Mouse (Mus musculus): ENCODE measurements at regions not wholly inside any gene's neighbourhood (a gene's known extent, or its start where the extent isn't known, plus 50 kb on each side); places are given as distances from the start of the nearest gene placed in this dataset.
A peak's percentile ranks its signal among the peaks of the same experiment; 100 is the strongest.

GRCm38 (mm10) chr5:121078531-121078930 lies 68.6 kb upstream of the Rph3a start:
- Histone ChIP-seq H3K9ac (ENCODE audit: low read depth, low read length) (no peak overlapping the region), H3K4me2 (ENCODE audit: low read length) (no peak overlapping the region), H3K27me3 (replicated peaks; ENCODE audit: control insufficient read depth, insufficient read depth, low read length) (no peaks in the 10 kb centered on the region), H3K4me3 (ENCODE audit: low read length) (no peak overlapping the region), H3K9me3 (ENCODE audit: control insufficient read depth, low read length) (0 out of 2 replicates have a peak, but pooled peaks cover 2% of the 10 kb centered on the region), H3K27ac (ENCODE audit: low read depth, low read length) (no peak overlapping the region), H3K4me1 (ENCODE audit: control insufficient read depth, insufficient read depth, low read depth, low read length) (peaks cover 4% of the 10 kb centered on the region; the same call in 1 of the 2 replicates), H3K36me3 (ENCODE audit: control insufficient read depth, insufficient read depth, low read length) (no peaks in the 10 kb centered on the region)
- 25% methylated on average over 6 of the region's 6 CpGs for WGBS
- ATAC-seq = no peak

GRCm38 (mm10) chr5:121076741-121077140 lies 66.8 kb upstream of the Rph3a start:
- H3K36me3 ChIP-seq (ENCODE audit: control insufficient read depth, insufficient read depth, low read length) = no peaks in the 10 kb centered on the region
- H3K4me1 ChIP-seq (ENCODE audit: control insufficient read depth, insufficient read depth, low read depth, low read length) = peaks cover 4% of the 10 kb centered on the region; the same call in 1 of the 2 replicates
- no peak overlapping the region for H3K4me2 ChIP-seq (ENCODE audit: low read length)
- ATAC-seq = peak; percentile 48
- no peaks in the 10 kb centered on the region for H3K27me3 ChIP-seq (replicated peaks; ENCODE audit: control insufficient read depth, insufficient read depth, low read length)
- no peak overlapping the region for H3K4me3 ChIP-seq (ENCODE audit: low read length)
- WGBS = 50% methylated on average over 7 of the region's 7 CpGs
- peak overlapping the region; percentile 52 for H3K27ac ChIP-seq (ENCODE audit: low read depth, low read length)
- no peak overlapping the region for H3K9ac ChIP-seq (ENCODE audit: low read depth, low read length)
- H3K9me3 ChIP-seq (ENCODE audit: control insufficient read depth, low read length) = 0 out of 2 replicates have a peak, but pooled peaks cover under 1% of the 10 kb centered on the region

GRCm38 (mm10) chr5:121068821-121069220 lies 58.9 kb upstream of the Rph3a start:
- Histone ChIP-seq H3K4me1 (ENCODE audit: control insufficient read depth, insufficient read depth, low read depth, low read length) (peaks cover 4% of the 10 kb centered on the region; the same call in 1 of the 2 replicates), H3K27ac (ENCODE audit: low read depth, low read length) (no peak overlapping the region), H3K27me3 (replicated peaks; ENCODE audit: control insufficient read depth, insufficient read depth, low read length) (no peaks in the 10 kb centered on the region), H3K9me3 (ENCODE audit: control insufficient read depth, low read length) (no peaks in the 10 kb centered on the region), H3K4me2 (ENCODE audit: low read length) (no peak overlapping the region), H3K9ac (ENCODE audit: low read depth, low read length) (no peak overlapping the region), H3K36me3 (ENCODE audit: control insufficient read depth, insufficient read depth, low read length) (no peaks in the 10 kb centered on the region), H3K4me3 (ENCODE audit: low read length) (no peak overlapping the region)
- WGBS = 4% methylated on average over 11 of the region's 11 CpGs
- ATAC-seq = peak; percentile 69

GRCm38 (mm10) chr5:121064721-121065120 lies 54.8 kb upstream of the Rph3a start:
- WGBS = 64% methylated on average over 12 of the region's 12 CpGs
- H3K27me3 ChIP-seq (replicated peaks; ENCODE audit: control insufficient read depth, insufficient read depth, low read length) = no peaks in the 10 kb centered on the region
- H3K36me3 ChIP-seq (ENCODE audit: control insufficient read depth, insufficient read depth, low read length) = no peaks in the 10 kb centered on the region
- ATAC-seq = no peak
- H3K9ac ChIP-seq (ENCODE audit: low read depth, low read length) = no peak overlapping the region
- no peak overlapping the region for H3K4me2 ChIP-seq (ENCODE audit: low read length)
- no peak overlapping the region for H3K4me3 ChIP-seq (ENCODE audit: low read length)
- H3K27ac ChIP-seq (ENCODE audit: low read depth, low read length) = no peak overlapping the region
- H3K9me3 ChIP-seq (ENCODE audit: control insufficient read depth, low read length) = no peaks in the 10 kb centered on the region
- H3K4me1 ChIP-seq (ENCODE audit: control insufficient read depth, insufficient read depth, low read depth, low read length) = peaks cover 10% of the 10 kb centered on the region

GRCm38 (mm10) chr5:121062930-121063584 lies 53.2 kb upstream of the Rph3a start:
- Histone ChIP-seq H3K27ac (ENCODE audit: low read depth, low read length) (0 out of 2 replicates have a peak overlapping the region, but pooled peaks have one; percentile 32), H3K36me3 (ENCODE audit: control insufficient read depth, insufficient read depth, low read length) (no peaks in the 10 kb centered on the region), H3K27me3 (replicated peaks; ENCODE audit: control insufficient read depth, insufficient read depth, low read length) (no peaks in the 10 kb centered on the region), H3K4me2 (ENCODE audit: low read length) (no peak overlapping the region), H3K9ac (ENCODE audit: low read depth, low read length) (no peak overlapping the region), H3K4me1 (ENCODE audit: control insufficient read depth, insufficient read depth, low read depth, low read length) (peaks cover 7% of the 10 kb centered on the region), H3K9me3 (ENCODE audit: control insufficient read depth, low read length) (no peaks in the 10 kb centered on the region), H3K4me3 (ENCODE audit: low read length) (no peak overlapping the region)
- ATAC-seq = peak; percentile 94
- WGBS = 22% methylated on average over 4 of the region's 4 CpGs

- Histone ChIP-seq H3K27me3 (replicated peaks; ENCODE audit: control insufficient read depth, insufficient read depth, low read length) (no peaks in the 10 kb centered on the region), H3K9me3 (ENCODE audit: control insufficient read depth, low read length) (no peaks in the 10 kb centered on the region), H3K27ac (ENCODE audit: low read depth, low read length) (no peak overlapping the region), H3K4me1 (ENCODE audit: control insufficient read depth, insufficient read depth, low read depth, low read length) (peaks cover 6% of the 10 kb centered on the region), H3K9ac (ENCODE audit: low read depth, low read length) (no peak overlapping the region), H3K4me3 (ENCODE audit: low read length) (no peak overlapping the region), H3K36me3 (ENCODE audit: control insufficient read depth, insufficient read depth, low read length) (no peaks in the 10 kb centered on the region), H3K4me2 (ENCODE audit: low read length) (no peak overlapping the region)
- WGBS = 73% methylated on average over 2 of the region's 2 CpGs
- ATAC-seq = no peak
Measured at GRCm38 (mm10) chr5:121061688-121062087, 51.8 kb upstream of the Rph3a start.

Data from hindbrain, embryonic 16.5 days (tissue).